8 mouse cellular contexts compared by ENCODE assay signal in the genomic region with DNA sequence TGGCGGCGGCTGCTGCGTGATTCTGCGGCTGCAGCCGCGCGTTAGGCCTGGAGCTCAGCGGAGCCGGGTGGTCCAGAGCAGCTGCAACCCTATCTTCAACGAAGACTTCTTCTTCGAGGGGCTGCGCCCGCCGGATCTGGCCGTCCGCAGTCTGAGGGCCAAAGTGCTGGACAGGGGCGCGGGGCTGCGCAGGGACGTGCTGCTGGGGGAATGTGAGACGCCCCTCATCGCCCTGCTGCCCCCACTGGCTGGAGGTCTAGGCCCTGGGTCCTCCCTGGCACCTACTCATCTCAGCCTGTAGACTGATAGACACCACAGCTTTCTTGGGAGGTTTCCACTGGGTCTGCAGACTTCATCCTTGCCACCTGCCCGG. TPM values are rescaled to one million over a fixed set of nuclear protein-coding genes. Genes with fewer than 3 reads are reported as not detected.
DNase-seq lines count a peak whose midpoint lies in the region; ATAC-seq and TF ChIP-seq lines count a peak whose summit lies in the region.

No protein-coding gene starts in this region.

- no peak for TF ChIP-seq CTCF in liver, adult 2 months (IDR thresholded peaks at IDR 0.05; ENCODE audit: low read depth, low read length)

- H3K27me3 ChIP-seq in liver, adult 2 months (ENCODE audit: control insufficient read depth, insufficient read depth, low read length): no peaks in the 10 kb centered on the region
- H3K27me3 ChIP-seq in forebrain, embryonic 10.5 days (ENCODE audit: poor library complexity, severe bottlenecking): peaks cover 54% of the 10 kb centered on the region
- peaks cover 19% of the 10 kb centered on the region for H3K27me3 ChIP-seq in intestine, embryonic 14.5 days (replicated peaks; ENCODE audit: control insufficient read depth, insufficient read depth, low read length)
- H3K27me3 ChIP-seq in neural tube, embryonic 13.5 days: peaks cover 40% of the 10 kb centered on the region

- no peaks in the 10 kb centered on the region for H3K79me2 ChIP-seq in liver, adult 2 months (ENCODE audit: control insufficient read depth, insufficient read depth, low read length)

- peak overlapping the region; percentile 59; the same call in 1 of the 2 replicates for H3K4me3 ChIP-seq in liver, adult 2 months (ENCODE audit: insufficient read depth, low read depth, low read length)
- H3K4me3 ChIP-seq in forebrain, embryonic 10.5 days: peak overlapping the region; percentile 57
- H3K4me3 ChIP-seq in intestine, embryonic 14.5 days (ENCODE audit: low read depth, low read length): peak overlapping the region; percentile 42
- peak overlapping the region; percentile 58 for H3K4me3 ChIP-seq in neural tube, embryonic 13.5 days

- H3K27ac ChIP-seq in liver, adult 2 months (replicated peaks; ENCODE audit: insufficient read depth, low read depth, low read length): peak overlapping the region; percentile 61; the same call in 1 of the 2 replicates
- peak overlapping the region; percentile 82 for H3K27ac ChIP-seq in forebrain, embryonic 10.5 days
- no peak overlapping the region; the same call in 1 of the 2 replicates for H3K27ac ChIP-seq in intestine, embryonic 14.5 days (ENCODE audit: low read depth)
- 0 out of 2 replicates have a peak overlapping the region, but pooled peaks have one; percentile 18 for H3K27ac ChIP-seq in neural tube, embryonic 13.5 days (replicated peaks)

- no peaks in the 10 kb centered on the region for H3K36me3 ChIP-seq in liver, adult 2 months (ENCODE audit: control insufficient read depth, insufficient read depth, low read length)
- H3K36me3 ChIP-seq in forebrain, embryonic 10.5 days (replicated peaks): no peaks in the 10 kb centered on the region
- H3K36me3 ChIP-seq in intestine, embryonic 14.5 days (ENCODE audit: control insufficient read depth, insufficient read depth, low read length): no peaks in the 10 kb centered on the region
- no peaks in the 10 kb centered on the region for H3K36me3 ChIP-seq in neural tube, embryonic 13.5 days

- peak overlapping the region; percentile 84 for H3K9ac ChIP-seq in liver, adult 2 months (ENCODE audit: low read depth, low read length)
- peak overlapping the region; percentile 71 for H3K9ac ChIP-seq in intestine, embryonic 14.5 days (ENCODE audit: low read length)
- peak overlapping the region; percentile 80 for H3K9ac ChIP-seq in neural tube, embryonic 13.5 days

- no peak for TF ChIP-seq POLR2A in liver, adult 2 months (IDR thresholded peaks at IDR 0.05; ENCODE audit: extremely low read depth, insufficient read depth, low read length)

- WGBS in liver, adult 2 months: 25% methylated on average over 23 of the region's 23 CpGs
- WGBS in forebrain, embryonic 10.5 days: 6% methylated on average over 23 of the region's 23 CpGs
- WGBS in intestine, embryonic 14.5 days: 3% methylated on average over 23 of the region's 23 CpGs
- WGBS in neural tube, embryonic 13.5 days: 3% methylated on average over 23 of the region's 23 CpGs

- peaks cover 5% of the 10 kb centered on the region; the same call in 1 of the 2 replicates for H3K9me3 ChIP-seq in forebrain, embryonic 10.5 days
- H3K9me3 ChIP-seq in intestine, embryonic 14.5 days (ENCODE audit: control insufficient read depth, low read length): no peaks in the 10 kb centered on the region
- H3K9me3 ChIP-seq in neural tube, embryonic 13.5 days: no peaks in the 10 kb centered on the region

- ATAC-seq in intestine, embryonic 14.5 days (replicated peaks; ENCODE audit: low FRiP score, low TSS enrichment, low read depth): peak; percentile 55
- peak; percentile 37 for ATAC-seq in neural tube, embryonic 13.5 days (ENCODE audit: low read depth)
- no peak for ATAC-seq in megakaryocyte progenitor cell, adult 5-6 weeks (replicated peaks; ENCODE audit: poor library complexity)

- DNase-seq in liver, adult 2 months (ENCODE audit: extremely low read depth, low read depth, low spot score): no peak
- no peak for DNase-seq in liver
- no peak for DNase-seq in forebrain, embryonic 10.5 days (ENCODE audit: extremely low spot score, low spot score)
- no peak for DNase-seq in intestine, embryonic 14.5 days (ENCODE audit: low spot score)
- DNase-seq in left cerebral cortex, adult 11 months (ENCODE audit: low spot score): no peak
- no peak for DNase-seq in right cerebral cortex, postnatal 4 days

- H3K4me1 ChIP-seq in liver, adult 2 months (ENCODE audit: control insufficient read depth, insufficient read depth, low read length): peaks cover 17% of the 10 kb centered on the region
- H3K4me1 ChIP-seq in forebrain, embryonic 10.5 days: peaks cover 23% of the 10 kb centered on the region
- 0 out of 2 replicates have a peak, but pooled peaks cover 3% of the 10 kb centered on the region for H3K4me1 ChIP-seq in intestine, embryonic 14.5 days (replicated peaks; ENCODE audit: control insufficient read depth, insufficient read depth, low read length)
- H3K4me1 ChIP-seq in neural tube, embryonic 13.5 days (replicated peaks): peaks cover 5% of the 10 kb centered on the region; the same call in 1 of the 2 replicates

- peak overlapping the region; percentile 74 for H3K4me2 ChIP-seq in intestine, embryonic 14.5 days (ENCODE audit: low read length)
- peak overlapping the region; percentile 75 for H3K4me2 ChIP-seq in neural tube, embryonic 13.5 days

RNA-seq across cellular contexts. Expression of a gene that starts 1.9 kb away (rescaled TPM):
- total RNA-seq in liver, adult 2 months (2014; rRNA removed): 0.18 and 0.40 TPM in 2 replicates
- polyA plus RNA-seq in liver, adult 2 months (2012; rRNA removed): 2.1 and 2.5 TPM in 2 replicates
- polyA plus RNA-seq in forebrain, embryonic 10.5 days (2016; fragmentation: Nextera tagmentation; extraction: Ambion mirVana): 0.11 and 0.40 TPM in 2 replicates
- 1.1 and 1.5 TPM in 2 replicates for polyA plus RNA-seq in intestine, embryonic 14.5 days (2014; fragmentation: Nextera tagmentation; extraction: Ambion mirVana)
- polyA plus RNA-seq in neural tube, embryonic 13.5 days (2015; fragmentation: Nextera tagmentation; extraction: Ambion mirVana): 2.2 TPM in 2 replicates
- total RNA-seq in megakaryocyte progenitor cell, adult 5-6 weeks (2015): not detected in 2 replicates
- not detected in 2 replicates for total RNA-seq in megakaryocyte progenitor cell, adult 5-6 weeks (2017)

RNA-seq across cellular contexts. Expression of a gene that starts 8.5 kb away (rescaled TPM):
- total RNA-seq in liver, adult 2 months (2014; rRNA removed): 36.3 and 50.3 TPM in 2 replicates
- 31.6 and 34.4 TPM in 2 replicates for polyA plus RNA-seq in liver, adult 2 months (2012; rRNA removed)
- 0.16 and 0.36 TPM in 2 replicates for polyA plus RNA-seq in forebrain, embryonic 10.5 days (2016; fragmentation: Nextera tagmentation; extraction: Ambion mirVana)
- polyA plus RNA-seq in intestine, embryonic 14.5 days (2014; fragmentation: Nextera tagmentation; extraction: Ambion mirVana): 3.8 and 4.0 TPM in 2 replicates
- 0.33 and 0.36 TPM in 2 replicates for polyA plus RNA-seq in neural tube, embryonic 13.5 days (2015; fragmentation: Nextera tagmentation; extraction: Ambion mirVana)
- 0.05 and 0.15 TPM in 2 replicates for total RNA-seq in megakaryocyte progenitor cell, adult 5-6 weeks (2015)
- total RNA-seq in megakaryocyte progenitor cell, adult 5-6 weeks (2017): 0.44 TPM in 1 of 2 replicates, not detected in the other

RNA-seq across cellular contexts. Expression of a gene that starts 22.2 kb away (rescaled TPM):
- total RNA-seq in liver, adult 2 months (2014; rRNA removed): 0.09 and 0.20 TPM in 2 replicates
- not detected in 2 replicates for polyA plus RNA-seq in liver, adult 2 months (2012; rRNA removed)
- not detected in 2 replicates for polyA plus RNA-seq in forebrain, embryonic 10.5 days (2016; fragmentation: Nextera tagmentation; extraction: Ambion mirVana)
- polyA plus RNA-seq in intestine, embryonic 14.5 days (2014; fragmentation: Nextera tagmentation; extraction: Ambion mirVana): not detected in 2 replicates
- 0.30 TPM in 1 of 2 replicates, not detected in the other for polyA plus RNA-seq in neural tube, embryonic 13.5 days (2015; fragmentation: Nextera tagmentation; extraction: Ambion mirVana)
- total RNA-seq in megakaryocyte progenitor cell, adult 5-6 weeks (2015): not detected in 2 replicates
- total RNA-seq in megakaryocyte progenitor cell, adult 5-6 weeks (2017): not detected in 2 replicates

RNA-seq across cellular contexts. Expression of a gene that starts 34.2 kb away (rescaled TPM):
- 0.20 and 0.37 TPM in 2 replicates for total RNA-seq in liver, adult 2 months (2014; rRNA removed)
- 0.12 and 0.16 TPM in 2 replicates for polyA plus RNA-seq in liver, adult 2 months (2012; rRNA removed)
- 0.15 and 0.21 TPM in 2 replicates for polyA plus RNA-seq in forebrain, embryonic 10.5 days (2016; fragmentation: Nextera tagmentation; extraction: Ambion mirVana)
- polyA plus RNA-seq in intestine, embryonic 14.5 days (2014; fragmentation: Nextera tagmentation; extraction: Ambion mirVana): 0.38 and 0.52 TPM in 2 replicates
- polyA plus RNA-seq in neural tube, embryonic 13.5 days (2015; fragmentation: Nextera tagmentation; extraction: Ambion mirVana): 0.70 and 1.0 TPM in 2 replicates
- total RNA-seq in megakaryocyte progenitor cell, adult 5-6 weeks (2015): not detected in 2 replicates
- total RNA-seq in megakaryocyte progenitor cell, adult 5-6 weeks (2017): not detected in 2 replicates

RNA-seq across cellular contexts. Expression of a gene that starts 48.9 kb away (rescaled TPM):
- 1.5 and 1.8 TPM in 2 replicates for total RNA-seq in liver, adult 2 months (2014; rRNA removed)
- 0.22 and 0.66 TPM in 2 replicates for polyA plus RNA-seq in liver, adult 2 months (2012; rRNA removed)
- polyA plus RNA-seq in forebrain, embryonic 10.5 days (2016; fragmentation: Nextera tagmentation; extraction: Ambion mirVana): 37.6 and 38.1 TPM in 2 replicates
- polyA plus RNA-seq in intestine, embryonic 14.5 days (2014; fragmentation: Nextera tagmentation; extraction: Ambion mirVana): 11.4 and 14.6 TPM in 2 replicates
- polyA plus RNA-seq in neural tube, embryonic 13.5 days (2015; fragmentation: Nextera tagmentation; extraction: Ambion mirVana): 51.0 and 51.9 TPM in 2 replicates
- total RNA-seq in megakaryocyte progenitor cell, adult 5-6 weeks (2015): 12.7 and 13.2 TPM in 2 replicates
- 3.9 and 5.5 TPM in 2 replicates for total RNA-seq in megakaryocyte progenitor cell, adult 5-6 weeks (2017)
